Mouse (Mus musculus) embryonic fibroblast, embryonic 13.5 days (primary cell): ENCODE results near the gene Psd. TPM values are rescaled to one million over a fixed set of nuclear protein-coding genes. Genes with fewer than 3 reads are reported as not detected.

Source experiments
- H3K27ac ChIP-seq: 2 replicates; pipeline ENCODE4 v1.5.1; 2012; ENCODE audit warnings: low read length, control low read depth, inconsistent platforms; ENCODE audit not compliant: insufficient read depth
- H3K4me1 ChIP-seq: 2 replicates; pipeline ENCODE4 v1.6.1; 2011; ENCODE audit warnings: low read length; ENCODE audit not compliant: control insufficient read depth, insufficient read depth
- H3K4me3 ChIP-seq: 2 replicates; pipeline ENCODE4 v1.5.1; 2011; ENCODE audit warnings: mild to moderate bottlenecking, control low read depth, low read length; ENCODE audit not compliant: insufficient read depth
- CTCF ChIP-seq: IDR thresholded peaks from 2 replicates; pipeline ENCODE4 v1.5.1; 2011; ENCODE audit warnings: mild to moderate bottlenecking, control low read depth, low read length, moderate library complexity, borderline replicate concordance; ENCODE audit not compliant: insufficient read depth
- POLR2A ChIP-seq: IDR thresholded peaks from 2 replicates; pipeline ENCODE4 v1.6.1; 2011; ENCODE audit warnings: low read depth, mild to moderate bottlenecking, control low read depth, low read length, moderate library complexity
- polyA plus RNA-seq: library from polyadenylated mRNA; stranded (reverse); fragments of >200 nt; gene quantifications from 2 replicates; pipeline ENCODE4 v1.2.4, GENCODE M21; 2011; ENCODE audit warnings: low read depth; ENCODE audit not compliant: missing spikeins, insufficient read length

Psd gene
- polyA plus RNA-seq, 1 experiment, result 2.7 TPM

- TF ChIP-seq CTCF (no peak), POLR2A (no peak)
- H3K4me1 ChIP-seq, result peaks cover 4% of the 10 kb centered on the region; the same call in 1 of the 2 replicates
- no peak overlapping the region for H3K27ac ChIP-seq
- H3K4me3 ChIP-seq, result no peak overlapping the region
These were observed 19.2 kb downstream of the Psd start for GRCm38 (mm10) chr19:46307781-46308180.

- Histone ChIP-seq H3K4me1 (peaks cover 4% of the 10 kb centered on the region; the same call in 1 of the 2 replicates), H3K4me3 (no peak overlapping the region), H3K27ac (no peak overlapping the region)
- no peak for TF ChIP-seq POLR2A
- no peak for TF ChIP-seq CTCF
These were observed 20.1 kb downstream of the Psd start for GRCm38 (mm10) chr19:46306751-46307289.

DNA sequence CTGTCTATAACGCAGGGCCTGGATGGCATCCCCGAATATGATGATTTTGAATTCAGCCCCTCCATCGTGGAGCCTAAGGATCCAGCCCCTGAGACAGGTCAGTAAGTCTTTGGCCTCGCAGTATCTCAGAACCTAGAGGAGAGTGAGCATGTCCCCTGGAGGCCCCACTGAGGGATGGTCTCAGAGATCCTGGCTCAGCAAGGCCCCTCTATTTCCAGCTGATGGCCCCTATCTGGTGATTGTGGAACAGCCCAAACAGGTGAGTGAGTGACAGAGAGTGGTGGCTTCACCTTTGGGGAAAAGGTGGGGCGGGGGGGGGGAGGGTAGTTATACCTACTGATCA is 20.7 kb downstream of the Psd start:
- TF ChIP-seq CTCF (no peak), POLR2A (no peak)
- Histone ChIP-seq H3K4me1 (peaks cover 4% of the 10 kb centered on the region; the same call in 1 of the 2 replicates), H3K27ac (0 out of 2 replicates have a peak overlapping the region, but pooled peaks have one; percentile 21), H3K4me3 (peak overlapping the region; percentile 74)

GRCm38 (mm10) chr19:46305432-46306267 is 21.3 kb downstream of the Psd start:
- Histone ChIP-seq H3K4me1 (peaks cover 4% of the 10 kb centered on the region; the same call in 1 of the 2 replicates), H3K27ac (peak overlapping the region; percentile 29), H3K4me3 (peak overlapping the region; percentile 74)
- TF ChIP-seq POLR2A, result peak; percentile 78
- no peak for TF ChIP-seq CTCF

DNA sequence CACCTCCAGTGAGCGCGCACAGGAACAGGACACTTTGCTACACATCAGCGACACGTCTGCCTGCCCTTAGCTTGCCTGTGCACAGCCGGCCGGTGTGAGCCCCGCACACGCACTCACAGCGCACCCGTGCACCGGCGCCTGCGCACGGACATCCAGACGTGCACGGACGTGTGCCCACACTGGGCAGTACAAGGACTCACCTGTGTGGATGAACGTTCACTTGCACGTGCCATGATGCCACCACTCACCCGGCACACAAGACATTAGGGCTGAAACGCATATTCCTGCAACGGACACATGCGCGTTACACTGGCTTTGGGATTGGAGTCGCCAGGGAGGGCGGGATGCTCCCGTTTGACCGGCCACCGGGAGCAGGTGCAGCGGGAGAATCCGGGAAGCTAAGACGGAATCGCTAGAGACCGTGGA is 22.0 kb downstream of the Psd start:
- Histone ChIP-seq H3K27ac (peak overlapping the region; percentile 29), H3K4me3 (peak overlapping the region; percentile 74), H3K4me1 (peaks cover 6% of the 10 kb centered on the region)
- TF ChIP-seq POLR2A (no peak; the same call in 1 of the 2 replicates), CTCF (no peak)

DNA sequence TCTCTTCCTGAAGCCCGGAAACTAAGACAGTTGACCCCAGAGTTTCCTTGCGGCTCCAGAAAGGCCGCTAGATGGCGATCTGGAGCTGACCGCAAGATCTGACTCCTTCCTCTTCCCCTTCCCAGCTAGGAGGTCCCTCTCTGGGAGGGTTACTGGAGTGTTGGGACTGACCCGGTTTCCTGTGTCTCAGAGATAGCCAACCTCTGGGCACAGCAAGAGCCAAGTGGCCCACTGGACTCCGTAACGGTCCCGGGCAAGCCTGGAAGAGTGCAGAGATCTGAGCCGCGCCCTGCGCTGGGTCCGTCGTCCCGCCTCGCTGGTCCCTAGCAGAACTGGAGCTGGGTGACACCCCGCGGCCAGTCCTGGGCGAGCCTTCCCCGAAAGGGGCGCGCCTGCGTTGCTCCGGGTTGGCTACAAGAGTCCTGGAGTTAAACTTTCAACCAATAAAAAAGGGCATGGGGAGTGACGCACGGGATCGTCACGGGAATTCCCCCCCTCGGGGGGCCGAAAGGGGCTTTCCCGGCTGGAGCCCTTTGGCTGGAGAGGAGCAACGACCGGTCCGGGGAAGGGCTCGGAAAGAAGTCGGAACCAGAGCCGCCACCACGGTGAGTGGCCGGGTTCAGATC is 22.6 kb downstream of the Psd start, which contains the start of gene Nfkb2:
Gene Nfkb2, plus strand, starts transcription at position 105 of the 626 bp plus-strand sequence.
- TF ChIP-seq CTCF, result peak; percentile 52; the same call in 1 of the 2 replicates
- peak; percentile 91 for TF ChIP-seq POLR2A
- peak within 1 kb of the TSS; percentile 74 for H3K4me3 ChIP-seq
- peak within 1 kb of the TSS; percentile 67 for H3K27ac ChIP-seq
- peaks cover 6% of the 10 kb centered on the region for H3K4me1 ChIP-seq

GRCm38 (mm10) chr19:46303251-46304215 is 23.4 kb downstream of the Psd start:
- TF ChIP-seq POLR2A (no peak), CTCF (no peak)
- H3K27ac ChIP-seq, result no peak overlapping the region
- H3K4me3 ChIP-seq, result peak overlapping the region; percentile 74
- peaks cover 6% of the 10 kb centered on the region for H3K4me1 ChIP-seq

GRCm38 (mm10) chr19:46302551-46302950 is 24.4 kb downstream of the Psd start:
- Histone ChIP-seq H3K4me1 (peaks cover 6% of the 10 kb centered on the region), H3K27ac (no peak overlapping the region), H3K4me3 (no peak overlapping the region)
- TF ChIP-seq POLR2A, result no peak
- no peak for TF ChIP-seq CTCF
